Mouse (Mus musculus): ENCODE data around the gene Hsp90ab1.

Hsp90ab1 gene

DNA sequence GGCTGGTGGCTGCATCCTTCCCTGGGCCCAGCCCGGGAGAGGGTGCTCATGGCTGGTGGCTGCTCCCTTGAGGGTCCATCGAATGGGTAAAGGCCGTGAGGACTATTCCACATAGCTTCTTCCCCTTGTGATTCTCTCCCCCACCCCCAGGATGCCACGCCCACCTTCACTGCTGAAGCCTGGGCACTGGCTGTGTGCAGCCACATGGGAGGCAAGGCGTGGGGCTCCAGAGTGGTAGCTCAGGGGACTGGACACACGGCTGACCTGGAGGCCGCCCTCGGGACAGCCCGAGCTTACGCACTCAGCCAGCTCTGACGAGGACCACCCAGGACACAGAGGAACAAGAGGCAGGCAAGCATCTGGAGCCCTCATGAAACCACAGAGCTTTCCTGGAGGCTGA, 52.9 kb downstream of the Hsp90ab1 start:
- in situ Hi-C loops (cut with MboI; ENCODE audit: low pct_unique_long_range_greater_than_20kb in 1 of 2, low sequenced_read_pairs in 2 of 2, unreplicated experiment in 1 of 2) = no loop called here

DNA sequence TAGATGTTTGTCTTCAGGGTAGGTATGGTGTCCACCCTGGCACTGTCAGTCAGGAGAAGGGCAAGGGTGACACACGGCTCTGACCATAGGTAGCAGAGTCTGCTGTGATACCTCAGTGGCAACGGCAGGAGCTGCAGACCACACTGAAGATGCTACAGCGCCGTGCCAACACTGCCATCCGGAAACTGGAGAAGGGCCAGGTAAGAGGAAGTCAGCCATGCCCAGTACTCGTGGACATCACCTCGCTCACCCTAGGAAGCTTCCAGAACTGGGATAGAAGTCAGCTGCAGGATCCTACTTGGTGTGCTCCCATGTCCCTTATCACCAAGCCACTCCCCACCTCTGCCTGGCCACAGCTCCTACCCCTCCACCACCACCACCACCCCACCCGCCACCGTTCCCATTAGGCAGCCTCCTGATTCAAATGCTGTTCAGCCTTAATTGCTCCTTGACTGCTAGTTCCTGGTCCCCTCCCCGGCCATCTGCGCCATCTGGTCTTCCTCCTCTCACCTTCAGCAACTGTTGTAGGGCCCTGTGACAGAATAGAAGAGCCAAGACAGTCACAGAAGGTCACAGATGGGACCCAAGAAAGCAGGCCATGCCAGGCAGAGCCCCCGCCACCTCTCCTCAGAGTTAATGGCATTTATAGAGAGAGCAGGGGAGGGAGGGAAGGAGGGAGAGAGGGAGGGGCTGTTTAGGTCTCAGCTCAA, 54.1 kb downstream of the Hsp90ab1 start:
- in situ Hi-C loops (cut with MboI; ENCODE audit: low pct_unique_long_range_greater_than_20kb in 1 of 2, low sequenced_read_pairs in 2 of 2, unreplicated experiment in 1 of 2) = no loop called here

Data from mouse embryonic stem cell (cell line).